In genomic region chr5:22317807-22318206, GRCm38 (mm10) we compare ENCODE assay signal across 31 mouse cellular contexts. TPM values are rescaled to one million over a fixed set of nuclear protein-coding genes. Genes with fewer than 3 reads are reported as not detected.
DNase-seq lines count a peak whose midpoint lies in the region; ATAC-seq and TF ChIP-seq lines count a peak whose summit lies in the region.
"Had no signal": no experiment of that assay in that cellular context is flagged by ENCODE, and none has a peak within 500 bp of the region (broad histone marks: within the 10 kb centered on the region; RNA-seq: fewer than 3 reads in every experiment).

No protein-coding gene starts in this region.

- TF ChIP-seq CTCF in liver, embryonic 14.5 days (IDR thresholded peaks at IDR 0.05; ENCODE audit: low read depth), result no peak
- TF ChIP-seq CTCF in liver, postnatal 0 days (IDR thresholded peaks at IDR 0.05; ENCODE audit: low read depth), result no peak

- H3K36me3 ChIP-seq in liver, embryonic 13.5 days, result no peaks in the 10 kb centered on the region
- H3K36me3 ChIP-seq in liver, embryonic 14.5 days (replicated peaks; ENCODE audit: control insufficient read depth, insufficient read depth, low read depth), result no peaks in the 10 kb centered on the region
- no peaks in the 10 kb centered on the region for H3K36me3 ChIP-seq in liver, postnatal 0 days (replicated peaks; ENCODE audit: insufficient read depth, low read length)
- H3K36me3 ChIP-seq: embryonic facial prominence, embryonic 10.5 days; embryonic facial prominence, embryonic 13.5 days; forebrain, embryonic 10.5 days; G1E; heart, embryonic 15.5 days had no signal

- H3K4me3 ChIP-seq in liver, embryonic 13.5 days (replicated peaks), result no peak overlapping the region
- no peak overlapping the region for H3K4me3 ChIP-seq in liver, embryonic 14.5 days (ENCODE audit: insufficient read depth in 1 of 2, low read depth in 2 of 2, low read length in 2 of 2)
- H3K4me3 ChIP-seq in liver, postnatal 0 days (ENCODE audit: low read depth, low read length), result no peak overlapping the region
- H3K4me3 ChIP-seq: embryonic facial prominence, embryonic 10.5 days; embryonic facial prominence, embryonic 13.5 days; forebrain, embryonic 10.5 days; forebrain, embryonic 13.5 days; heart, embryonic 15.5 days had no signal

- no peaks in the 10 kb centered on the region for H3K27me3 ChIP-seq in liver, embryonic 13.5 days
- H3K27me3 ChIP-seq in liver, embryonic 14.5 days (ENCODE audit: control insufficient read depth, insufficient read depth, low read length), result no peaks in the 10 kb centered on the region
- no peaks in the 10 kb centered on the region for H3K27me3 ChIP-seq in liver, postnatal 0 days (ENCODE audit: insufficient read depth, low read length)
- H3K27me3 ChIP-seq: CH12.LX; embryonic facial prominence, embryonic 13.5 days; forebrain, embryonic 13.5 days; heart, embryonic 15.5 days had no signal

- no peak overlapping the region for H3K9ac ChIP-seq in liver, embryonic 13.5 days
- no peak overlapping the region for H3K9ac ChIP-seq in liver, embryonic 14.5 days (replicated peaks)
- no peak overlapping the region for H3K9ac ChIP-seq in liver, postnatal 0 days (replicated peaks)
- H3K9ac ChIP-seq: embryonic facial prominence, embryonic 13.5 days; forebrain, embryonic 13.5 days; heart, embryonic 15.5 days; hindbrain, embryonic 14.5 days had no signal

- TF ChIP-seq EP300 in liver, embryonic 14.5 days (IDR thresholded peaks at IDR 0.05; ENCODE audit: low read depth), result peak; percentile 71
- peak; percentile 73 for TF ChIP-seq EP300 in liver, postnatal 0 days (IDR thresholded peaks at IDR 0.05; ENCODE audit: low read depth)

- H3K9me3 ChIP-seq in liver, embryonic 13.5 days (replicated peaks), result no peaks in the 10 kb centered on the region
- no peaks in the 10 kb centered on the region for H3K9me3 ChIP-seq in liver, embryonic 14.5 days (ENCODE audit: control insufficient read depth, low read length)
- H3K9me3 ChIP-seq in liver, postnatal 0 days (ENCODE audit: low read length), result no peaks in the 10 kb centered on the region
- H3K9me3 ChIP-seq: embryonic facial prominence, embryonic 10.5 days; embryonic facial prominence, embryonic 13.5 days; forebrain, embryonic 10.5 days; forebrain, embryonic 13.5 days; G1E; heart, embryonic 15.5 days had no signal

- H3K27ac ChIP-seq in liver, embryonic 13.5 days, result peak overlapping the region; percentile 67
- H3K27ac ChIP-seq in liver, embryonic 14.5 days, result peak overlapping the region; percentile 20
- no peak overlapping the region for H3K27ac ChIP-seq in liver, postnatal 0 days (ENCODE audit: low read depth)
- H3K27ac ChIP-seq: embryonic facial prominence, embryonic 10.5 days; embryonic facial prominence, embryonic 13.5 days; forebrain, embryonic 10.5 days; forebrain, embryonic 13.5 days; heart, embryonic 15.5 days; hindbrain, embryonic 14.5 days; hindbrain, postnatal 0 days had no signal

- WGBS in liver, embryonic 13.5 days (ENCODE audit: insufficient replicate concordance), result 43% methylated on average over 1 of the region's 1 CpGs
- WGBS in liver, embryonic 14.5 days (ENCODE audit: insufficient replicate concordance), result 31% methylated on average over 1 of the region's 1 CpGs
- whole genome bisulfite sequencing in liver, postnatal 0 days (ENCODE audit: insufficient replicate concordance), result 79% methylated on average over 1 of the region's 1 CpGs

- 0 out of 2 replicates have a peak overlapping the region, but pooled peaks have one; percentile 16 for H3K4me2 ChIP-seq in liver, embryonic 13.5 days
- peak overlapping the region; percentile 26 for H3K4me2 ChIP-seq in liver, embryonic 14.5 days (ENCODE audit: low read depth)
- no peak overlapping the region for H3K4me2 ChIP-seq in liver, postnatal 0 days (ENCODE audit: low read depth, low read length)
- H3K4me2 ChIP-seq: embryonic facial prominence, embryonic 13.5 days; forebrain, embryonic 13.5 days; heart, embryonic 11.5 days; heart, embryonic 15.5 days; hindbrain, embryonic 14.5 days had no signal

- peaks cover 16% of the 10 kb centered on the region for H3K4me1 ChIP-seq in liver, embryonic 13.5 days (replicated peaks)
- peaks cover 6 to 12% of the 10 kb centered on the region in 2 experiments for H3K4me1 ChIP-seq in liver, embryonic 14.5 days (replicated peaks; ENCODE audit: control insufficient read depth in 2 of 2, insufficient read depth in 2 of 2, low read length in 1 of 2)
- no peaks in the 10 kb centered on the region for H3K4me1 ChIP-seq in liver, postnatal 0 days (ENCODE audit: insufficient read depth)
- H3K4me1 ChIP-seq: embryonic facial prominence, embryonic 10.5 days; embryonic facial prominence, embryonic 13.5 days; forebrain, embryonic 10.5 days; forebrain, embryonic 13.5 days; heart, embryonic 15.5 days had no signal

- DNase-seq in liver, embryonic 13.5 days, result peak; percentile 16
- DNase-seq in liver, result no peak
- peak; percentile 48 for DNase-seq in c-Kit-negative CD71-positive TER-119-positive erythroid progenitor cells, embryonic 14.5 days (ENCODE audit: low read depth, low spot score)
- DNase-seq in liver, embryonic 14.5 days (ENCODE audit: low read depth in 3 of 3, low spot score in 3 of 3), result peak; percentile 20 to 31 (median 30)
- no peak for DNase-seq in liver, postnatal 0 days
- no peak for DNase-seq in spleen, adult 12 weeks (ENCODE audit: low spot score)
- DNase-seq in lung, postnatal 4 days, result no peak
- DNase-seq: adrenal gland, adult 2 months; adrenal gland, postnatal 14 days; cerebellum, adult 11-12 months; cerebellum, adult 8-10 months; cerebellum, postnatal 10 days; cerebellum, postnatal 36 days; embryo, embryonic 11 days; gastrocnemius, postnatal 14 days; heart, adult 11 months; heart, postnatal 14 days; heart, postnatal 4 days had no signal

- ATAC-seq in liver, embryonic 13.5 days (ENCODE audit: low read depth), result peak; percentile 85
- peak; percentile 72 for ATAC-seq in liver, embryonic 14.5 days (ENCODE audit: insufficient read depth)
- peak; percentile 66 for ATAC-seq in liver, postnatal 0 days
- ATAC-seq: forebrain, embryonic 13.5 days; forebrain, embryonic 16.5 days; hindbrain, postnatal 0 days; inflammation-experienced regulatory T-cells, adult 6 months; Patski had no signal

RNA-seq across cellular contexts. Expression of gene Reln, which starts 26.7 kb away (rescaled TPM):
- 22.5 and 23.6 TPM in 2 replicates for polyA plus RNA-seq in liver, embryonic 13.5 days (2015; fragmentation: Nextera tagmentation; extraction: Ambion mirVana)
- polyA plus RNA-seq in liver, embryonic 14.5 days (2012; rRNA removed), result 25.4 and 38.7 TPM in 2 replicates
- 25.7 and 27.4 TPM in 2 replicates for polyA plus RNA-seq in liver, embryonic 14.5 days (2014; fragmentation: Nextera tagmentation; extraction: Ambion mirVana)
- 15.0 and 16.8 TPM in 2 replicates for polyA plus RNA-seq in liver, postnatal 0 days (2015; fragmentation: Nextera tagmentation; extraction: Ambion mirVana)
- polyA plus RNA-seq: Patski had no signal

Comparison
In these comparisons a context has a peak if more than half of its experiments do, and no peak if none do; other contexts are left out.
1. DNase-seq: peak in liver, embryonic 13.5 days (single experiment), c-Kit-negative CD71-positive TER-119-positive erythroid progenitor cells, embryonic 14.5 days (single experiment) and liver, embryonic 14.5 days (3 of 3); none in liver (single experiment), liver, postnatal 0 days (single experiment), spleen, adult 12 weeks (single experiment) and lung, postnatal 4 days (0 of 2).
2. Peak in every context shown above with its lines, with median percentiles within 50 percentile points of each other: ATAC-seq.